Mouse (Mus musculus) heart, adult 2 months (tissue): Measurements from ENCODE around the gene Bcl2l10. TPM values are rescaled to one million over a fixed set of nuclear protein-coding genes. Genes with fewer than 3 reads are reported as not detected.

Experiments used
- DNase-seq, 2 experiments: peaks; one replicate each; pipeline ENCODE4 v3.0.0; 2021
- H3K27ac ChIP-seq: fragments of 200-600 bp; 2 replicates; pipeline ENCODE4 v1.8.1; 2022
- H3K27me3 ChIP-seq: fragments of 200-500 bp; 2 replicates; pipeline ENCODE4 v1.6.1; 2012; ENCODE audit warnings: mild to moderate bottlenecking, low read length, inconsistent platforms, mixed read lengths; ENCODE audit not compliant: control insufficient read depth, insufficient read depth
- H3K36me3 ChIP-seq: fragments of 200-500 bp; 2 replicates; pipeline ENCODE4 v1.6.1; 2012; ENCODE audit warnings: low read length, inconsistent platforms; ENCODE audit not compliant: control insufficient read depth, insufficient read depth
- H3K4me1 ChIP-seq: fragments of 200-500 bp; 2 replicates; pipeline ENCODE4 v1.6.1; 2011; ENCODE audit warnings: low read length; ENCODE audit not compliant: control insufficient read depth, insufficient read depth
- H3K4me3 ChIP-seq: fragments of 200-600 bp; 2 replicates; pipeline ENCODE4 v1.8.1; 2022
- H3K79me2 ChIP-seq: fragments of 200-500 bp; replicated peaks from 2 replicates; pipeline ENCODE4 v1.6.1; 2012; ENCODE audit warnings: mild to moderate bottlenecking, inconsistent platforms, low read length, moderate library complexity, mixed read lengths; ENCODE audit not compliant: control insufficient read depth, insufficient read depth
- H3K9ac ChIP-seq: fragments of 200-500 bp; 2 replicates; pipeline ENCODE4 v1.6.1; 2012; ENCODE audit warnings: low read depth, mild to moderate bottlenecking, control low read depth, inconsistent platforms, low read length, mixed read lengths
- CTCF ChIP-seq: fragments of 200-600 bp; IDR thresholded peaks from 2 replicates; pipeline ENCODE4 v1.8.1; 2022; ENCODE audit warnings: antibody characterized with exemption, mild to moderate bottlenecking, moderate library complexity
- EP300 ChIP-seq: fragments of 200-500 bp; IDR thresholded peaks from 2 replicates; pipeline ENCODE4 v1.6.1; 2011; ENCODE audit warnings: low read depth, low read length, control low read depth; ENCODE audit not compliant: insufficient read depth
- POLR2A ChIP-seq: fragments of 200-500 bp; IDR thresholded peaks from 2 replicates; pipeline ENCODE4 v1.6.1; 2011; ENCODE audit warnings: mild to moderate bottlenecking, low read depth, low read length, control low read depth; ENCODE audit not compliant: insufficient read depth
- WGBS: fragments of 180-500 bp; shearing (Covaris S2); methylation state at CpG from one replicate; pipeline ENCODE4 v1.1.7; 2018; 5-methylcytosine and 5-hydroxymethylcytosine counted together
- intact Hi-C: fragments of 180-260 bp; cut with DNase I; formaldehyde crosslinking; loops from one replicate; pipeline ENCODE4 v1.15.1; 2025
- polyA plus RNA-seq: library from polyadenylated mRNA; depleted of rRNA; stranded (reverse); fragments of >200 nt; gene quantifications from 2 replicates; pipeline ENCODE4 v1.2.3, GENCODE M21; 2012
- total RNA-seq, 2 experiments: library from RNA; stranded (reverse); gene quantifications; 2 replicates each; pipeline ENCODE4 v1.2.3; 2021

The Bcl2l10 gene
- total and polyA plus RNA-seq, 3 experiments, result not detected

DNA sequence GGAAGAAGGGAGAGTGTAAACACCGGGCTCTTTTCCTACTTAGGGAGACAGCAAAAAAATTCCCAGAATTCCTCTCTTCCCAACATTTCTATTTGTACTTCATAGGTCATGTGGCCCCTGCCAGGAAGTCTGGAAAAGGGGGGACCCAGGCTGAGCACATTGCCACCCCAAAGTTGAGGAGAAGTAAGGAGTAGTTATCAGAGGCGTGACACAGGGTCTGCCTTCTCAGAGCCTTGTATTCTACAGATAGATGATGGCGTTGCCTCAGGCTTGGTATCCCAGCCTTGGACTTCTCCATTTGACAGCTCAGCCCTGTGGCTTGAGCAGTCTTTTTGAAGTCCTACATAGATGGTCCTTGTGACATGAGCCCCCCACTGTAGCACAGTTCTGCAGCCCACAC is 32.3 kb upstream of the Bcl2l10 start:
- Histone ChIP-seq H3K36me3 (no peaks in the 10 kb centered on the region), H3K27ac (no peak overlapping the region), H3K4me1 (no peaks in the 10 kb centered on the region), H3K9ac (no peak overlapping the region), H3K27me3 (no peaks in the 10 kb centered on the region), H3K79me2 (no peaks in the 10 kb centered on the region), H3K4me3 (no peak overlapping the region)
- DNase-seq, result no peak
- intact Hi-C loops, result no loop called here
- 75% methylated on average over 3 of the region's 3 CpGs for WGBS
- TF ChIP-seq CTCF (no peak), POLR2A (no peak), EP300 (no peak)

GRCm38 (mm10) chr9:75316771-75317170 is 30.8 kb upstream of the Bcl2l10 start:
- no peak overlapping the region for H3K9ac ChIP-seq
- TF ChIP-seq POLR2A (no peak), CTCF (no peak), EP300 (no peak)
- no peak overlapping the region for H3K4me3 ChIP-seq
- H3K27me3 ChIP-seq, result no peaks in the 10 kb centered on the region
- no peaks in the 10 kb centered on the region for H3K4me1 ChIP-seq
- DNase-seq, result no peak
- intact Hi-C loops, result no loop called here
- no peaks in the 10 kb centered on the region; the same call in 1 of the 2 replicates for H3K79me2 ChIP-seq
- no peak overlapping the region for H3K27ac ChIP-seq
- no peaks in the 10 kb centered on the region for H3K36me3 ChIP-seq
- 86% methylated on average over 6 of the region's 6 CpGs for WGBS

DNA sequence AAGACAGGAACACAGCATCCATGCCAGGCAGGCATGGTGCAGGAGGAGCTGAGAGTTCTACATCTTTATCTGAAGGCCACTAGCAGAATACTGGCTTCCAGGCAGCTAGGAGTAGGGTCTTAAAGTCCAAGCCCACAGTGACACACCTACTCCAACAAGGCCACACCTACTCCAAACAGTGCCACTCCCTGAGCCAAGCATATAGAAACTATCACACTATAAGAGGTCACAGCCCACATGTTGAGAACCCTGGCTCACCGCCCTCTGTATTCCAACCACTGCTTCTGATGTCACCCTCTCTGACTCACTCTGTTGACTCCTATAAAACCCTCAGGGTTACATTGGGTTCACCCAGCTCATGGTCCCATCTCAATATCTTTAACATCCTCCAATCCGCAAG is 29.4 kb upstream of the Bcl2l10 start:
- H3K36me3 ChIP-seq, result no peaks in the 10 kb centered on the region
- H3K27ac ChIP-seq, result no peak overlapping the region
- intact Hi-C loops, result no loop called here
- H3K9ac ChIP-seq, result no peak overlapping the region
- no peak overlapping the region for H3K4me3 ChIP-seq
- TF ChIP-seq CTCF, result no peak
- no peak for TF ChIP-seq EP300
- no peak for TF ChIP-seq POLR2A
- H3K79me2 ChIP-seq, result no peaks in the 10 kb centered on the region; the same call in 1 of the 2 replicates
- no peaks in the 10 kb centered on the region for H3K4me1 ChIP-seq
- 93% methylated on average over 2 of the region's 2 CpGs for WGBS
- DNase-seq, result no peak
- H3K27me3 ChIP-seq, result no peaks in the 10 kb centered on the region

DNA sequence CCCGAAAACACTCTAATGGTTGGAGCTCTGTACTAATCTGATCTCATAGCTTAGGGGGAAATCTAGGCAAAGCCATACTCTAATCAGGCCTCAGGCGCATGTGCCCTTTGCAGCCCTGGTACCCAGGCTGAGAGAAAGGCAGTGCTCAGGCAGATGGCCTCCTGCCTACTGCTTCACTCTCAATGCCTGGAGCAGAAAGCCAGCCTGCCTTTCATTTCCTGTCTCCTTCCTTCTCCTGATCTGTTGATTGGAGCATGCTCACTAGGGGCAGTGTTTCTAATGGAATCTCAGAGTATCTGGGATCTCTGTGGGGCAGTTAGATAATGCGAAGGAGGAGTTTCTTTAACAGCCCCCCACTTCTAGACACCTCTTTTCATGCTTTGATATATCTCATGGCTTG is 28.2 kb upstream of the Bcl2l10 start:
- Histone ChIP-seq H3K9ac (no peak overlapping the region), H3K4me3 (no peak overlapping the region), H3K4me1 (no peaks in the 10 kb centered on the region), H3K36me3 (no peaks in the 10 kb centered on the region), H3K27ac (no peak overlapping the region), H3K27me3 (no peaks in the 10 kb centered on the region), H3K79me2 (no peaks in the 10 kb centered on the region; the same call in 1 of the 2 replicates)
- intact Hi-C loops, result no loop called here
- WGBS, result 88% methylated on average over 3 of the region's 3 CpGs
- TF ChIP-seq CTCF (no peak), POLR2A (no peak), EP300 (no peak)
- DNase-seq, result no peak

DNA sequence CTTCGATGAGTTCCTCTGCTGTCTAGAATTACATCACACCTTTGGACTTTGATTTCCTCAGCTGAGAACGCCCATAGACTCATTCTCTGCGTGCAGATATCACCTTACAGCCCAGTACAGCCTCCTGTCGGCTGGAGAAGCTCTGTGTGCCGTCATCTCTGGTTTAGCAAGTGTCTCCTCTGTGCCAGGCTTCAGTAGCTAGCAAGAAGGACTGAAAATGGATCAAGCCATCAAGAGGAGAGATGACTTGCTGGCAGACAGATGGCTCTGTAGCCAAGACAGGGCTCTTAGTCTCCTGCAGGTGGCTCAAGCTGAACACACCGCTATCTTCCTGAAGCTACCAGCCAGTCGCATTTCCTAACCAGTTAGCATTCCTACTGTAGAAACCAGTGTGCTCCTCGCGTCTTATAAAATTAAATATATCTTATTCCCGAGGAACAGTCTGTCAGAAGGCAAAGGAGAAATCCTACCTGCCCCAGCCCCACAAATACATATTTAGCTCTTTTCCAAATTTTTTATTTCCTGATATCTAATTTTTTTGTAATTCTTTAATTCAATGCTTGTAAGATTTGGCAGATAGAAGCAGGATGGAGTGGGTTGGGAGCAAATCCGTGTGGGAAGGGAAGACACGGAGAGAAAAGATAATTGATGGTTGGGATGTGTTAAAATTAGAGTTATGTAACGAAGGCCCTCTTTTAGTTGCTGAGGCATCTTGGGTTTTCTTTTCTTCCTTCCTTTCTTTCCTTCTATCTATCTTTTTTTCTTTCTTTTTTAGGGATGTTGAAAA is 25.3 kb upstream of the Bcl2l10 start:
- WGBS, result 72% methylated on average over 13 of the region's 13 CpGs
- H3K36me3 ChIP-seq, result no peaks in the 10 kb centered on the region
- intact Hi-C loops, result no loop called here

DNA sequence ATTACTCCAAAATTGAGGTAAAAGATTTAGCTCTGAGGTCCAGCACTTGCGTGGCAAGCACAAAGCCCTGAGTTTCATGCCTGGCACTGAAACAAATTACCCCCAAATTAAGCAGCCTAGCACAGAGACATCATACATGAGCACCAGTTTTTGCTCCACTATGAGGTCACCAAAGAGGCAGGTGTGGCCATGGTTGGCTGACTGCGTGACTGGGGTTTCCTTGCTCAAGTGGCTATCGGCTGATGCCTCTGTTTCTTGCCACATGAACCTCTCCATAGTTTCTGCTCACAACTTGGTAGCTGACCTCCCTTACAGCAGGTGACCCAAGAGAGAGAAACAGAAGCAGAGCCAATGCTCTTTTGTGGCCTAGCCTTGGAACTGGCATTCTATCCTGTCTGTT is 19.5 kb upstream of the Bcl2l10 start:
- Histone ChIP-seq H3K4me1 (no peaks in the 10 kb centered on the region), H3K4me3 (no peak overlapping the region), H3K79me2 (no peaks in the 10 kb centered on the region), H3K36me3 (no peaks in the 10 kb centered on the region), H3K9ac (no peak overlapping the region), H3K27ac (no peak overlapping the region), H3K27me3 (no peaks in the 10 kb centered on the region)
- TF ChIP-seq POLR2A (no peak), CTCF (no peak), EP300 (no peak)
- intact Hi-C loops, result no loop called here
- 97% methylated on average over 3 of the region's 3 CpGs for WGBS
- DNase-seq, result no peak

More for the DNA sequence above, 25.3 kb upstream of the Bcl2l10 start:
- Histone ChIP-seq H3K9ac (no peak overlapping the region), H3K79me2 (no peaks in the 10 kb centered on the region; the same call in 1 of the 2 replicates), H3K4me1 (no peaks in the 10 kb centered on the region), H3K27ac (no peak overlapping the region), H3K27me3 (no peaks in the 10 kb centered on the region), H3K4me3 (no peak overlapping the region)
- DNase-seq, result no peak
- no peak for TF ChIP-seq POLR2A
- no peak for TF ChIP-seq EP300
- TF ChIP-seq CTCF, result no peak
